Mouse (Mus musculus) MEL (cell line): ENCODE data around the gene Rangap1.

Source experiments
- CHD2 ChIP-seq: IDR thresholded peaks from 2 replicates; pipeline ENCODE4 v1.6.1; 2011; ENCODE audit warnings: low read length, improper control_type of control experiment
- CTCF ChIP-seq, 3 experiments: IDR thresholded peaks in 2 of 3; conservative IDR thresholded peaks in 1 of 3; 2 replicates each; pipeline ENCODE4 v1.5.1; 2011 to 2012; ENCODE audit warnings: low read length in 3 of 3, low read depth in 2 of 3, mild to moderate bottlenecking in 2 of 3, improper control_type of control experiment in 1 of 3, inconsistent platforms in 1 of 3, mixed read lengths in 1 of 3, moderate library complexity in 1 of 3; ENCODE audit not compliant: control insufficient read depth in 1 of 3, insufficient read depth in 1 of 3, poor library complexity in 1 of 3, severe bottlenecking in 1 of 3
- E2F4 ChIP-seq: IDR thresholded peaks from 2 replicates; pipeline ENCODE4 v1.6.1; 2011; ENCODE audit warnings: low read depth, low read length, improper control_type of control experiment, borderline replicate concordance
- GATA1 ChIP-seq: IDR thresholded peaks from 2 replicates; pipeline ENCODE4 v1.6.1; 2011; ENCODE audit warnings: low read depth, low read length, improper control_type of control experiment
- MEF2A ChIP-seq: IDR thresholded peaks from 2 replicates; pipeline ENCODE4 v1.6.1; 2014; ENCODE audit warnings: low read depth, mild to moderate bottlenecking, inconsistent platforms, low read length, improper control_type of control experiment; ENCODE audit not compliant: poor library complexity, insufficient replicate concordance, severe bottlenecking; ENCODE audit errors: extremely low read depth
- POLR2A ChIP-seq, 2 experiments: IDR thresholded peaks; 2 replicates each; pipeline ENCODE4 v1.6.1; 2011 to 2012; ENCODE audit warnings: low read length in 2 of 2, mild to moderate bottlenecking in 2 of 2, control low read depth in 1 of 2, improper control_type of control experiment in 1 of 2, low read depth in 1 of 2, moderate library complexity in 1 of 2; ENCODE audit not compliant: control insufficient read depth in 1 of 2, insufficient read depth in 1 of 2, poor library complexity in 1 of 2
- SIN3A ChIP-seq: IDR thresholded peaks from 2 replicates; pipeline ENCODE4 v1.6.1; 2012; ENCODE audit warnings: low read length, improper control_type of control experiment, inconsistent platforms
- SMC3 ChIP-seq: IDR thresholded peaks from 2 replicates; pipeline ENCODE4 v1.6.1; 2011; ENCODE audit warnings: low read depth, low read length, improper control_type of control experiment
- ZNF384 ChIP-seq: IDR thresholded peaks from 2 replicates; pipeline ENCODE4 v1.6.1; 2012; ENCODE audit warnings: low read depth, mild to moderate bottlenecking, inconsistent platforms, low read length, improper control_type of control experiment

DNA sequence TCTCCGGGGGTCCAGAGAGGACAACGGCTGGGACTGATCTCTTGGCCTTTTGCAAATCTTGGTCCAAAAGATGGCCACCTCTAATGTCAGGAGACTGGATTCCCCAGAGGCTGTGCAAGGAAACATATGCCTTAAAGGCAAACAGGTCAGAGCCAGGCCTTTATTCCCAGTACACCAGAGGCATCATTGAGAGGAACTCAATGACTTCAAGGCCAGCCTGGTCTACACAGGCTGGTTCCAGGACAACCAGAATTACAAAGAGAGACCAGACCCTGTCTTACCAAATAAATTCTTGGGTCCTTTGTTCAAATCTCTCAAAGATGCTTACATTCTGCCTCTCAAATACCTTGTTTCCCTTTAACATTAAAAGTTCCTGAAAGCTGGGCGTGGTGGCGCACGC lies 23.0 kb downstream of the Rangap1 start:
- no peak for TF ChIP-seq GATA1
- TF ChIP-seq E2F4 = no peak
- TF ChIP-seq CTCF (IDR thresholded peaks at IDR 0.05 in 2 of 3, conservative IDR thresholded peaks at IDR 0.05 in 1 of 3; ENCODE audit: control insufficient read depth in 1 of 3, insufficient read depth in 1 of 3, low read depth in 2 of 3, low read length in 3 of 3, poor library complexity in 1 of 3, severe bottlenecking in 1 of 3) = no peak
- no peak for TF ChIP-seq SIN3A
- TF ChIP-seq CHD2 = no peak
- no peak for TF ChIP-seq MEF2A
- no peak for TF ChIP-seq ZNF384
- no peak for TF ChIP-seq SMC3
- no peak for TF ChIP-seq POLR2A (IDR thresholded peaks at IDR 0.05; ENCODE audit: control insufficient read depth in 1 of 2, insufficient read depth in 1 of 2, low read depth in 1 of 2, low read length in 2 of 2, poor library complexity in 1 of 2)
